29 mouse cellular contexts compared by ENCODE assay signal in genomic region chr12:28401372-28401771, GRCm38 (mm10).
DNase-seq lines count a peak whose midpoint lies in the region; ATAC-seq and TF ChIP-seq lines count a peak whose summit lies in the region.
"Had no signal": no experiment of that assay in that cellular context is flagged by ENCODE, and none has a peak within 500 bp of the region (broad histone marks: within the 10 kb centered on the region; RNA-seq: fewer than 3 reads in every experiment).

No protein-coding gene starts in this region.

- no peaks in the 10 kb centered on the region for H3K36me3 ChIP-seq in midbrain, embryonic 14.5 days (ENCODE audit: control insufficient read depth, insufficient read depth, low read length)
- H3K36me3 ChIP-seq in midbrain, embryonic 10.5 days, result no peaks in the 10 kb centered on the region
- no peaks in the 10 kb centered on the region for H3K36me3 ChIP-seq in limb, embryonic 11.5 days (ENCODE audit: control insufficient read depth, insufficient read depth, low read length)
- no peaks in the 10 kb centered on the region for H3K36me3 ChIP-seq in midbrain, embryonic 16.5 days (ENCODE audit: control insufficient read depth, insufficient read depth, low read length)
- H3K36me3 ChIP-seq in heart, adult 2 months (ENCODE audit: control insufficient read depth, insufficient read depth, low read length), result no peaks in the 10 kb centered on the region
- H3K36me3 ChIP-seq in stomach, postnatal 0 days (ENCODE audit: control insufficient read depth, insufficient read depth, low read length), result no peaks in the 10 kb centered on the region
- H3K36me3 ChIP-seq: embryonic facial prominence, embryonic 12.5 days; forebrain, embryonic 10.5 days; forebrain, embryonic 15.5 days; lung, embryonic 15.5 days; midbrain, embryonic 12.5 days had no signal

- no peak overlapping the region for H3K4me2 ChIP-seq in midbrain, embryonic 14.5 days (ENCODE audit: low read length)
- no peak overlapping the region for H3K4me2 ChIP-seq in limb, embryonic 11.5 days (ENCODE audit: low read depth, severe bottlenecking)
- no peak overlapping the region for H3K4me2 ChIP-seq in midbrain, embryonic 16.5 days (ENCODE audit: low read length)
- no peak overlapping the region for H3K4me2 ChIP-seq in stomach, postnatal 0 days (replicated peaks; ENCODE audit: low read depth)
- H3K4me2 ChIP-seq: embryonic facial prominence, embryonic 12.5 days; forebrain, embryonic 15.5 days; heart, embryonic 11.5 days; liver, embryonic 11.5 days; lung, embryonic 15.5 days; midbrain, embryonic 12.5 days had no signal

- 49% methylated on average over 5 of the region's 5 CpGs for WGBS in midbrain, embryonic 14.5 days
- 75% methylated on average over 5 of the region's 5 CpGs for WGBS in midbrain, embryonic 10.5 days
- 36% methylated on average over 5 of the region's 5 CpGs for WGBS in limb, embryonic 11.5 days
- WGBS in midbrain, embryonic 16.5 days, result 43% methylated on average over 5 of the region's 5 CpGs
- WGBS in heart, adult 2 months, result 55% methylated on average over 5 of the region's 5 CpGs
- WGBS in stomach, postnatal 0 days, result 61% methylated on average over 5 of the region's 5 CpGs

- no peak for TF ChIP-seq CTCF in heart, adult 2 months (IDR thresholded peaks at IDR 0.05)
- no peak for TF ChIP-seq CTCF in stomach, postnatal 0 days (IDR thresholded peaks at IDR 0.05; ENCODE audit: low read depth)

- H3K27me3 ChIP-seq in midbrain, embryonic 14.5 days (ENCODE audit: control insufficient read depth, insufficient read depth, low read length), result peaks cover 34% of the 10 kb centered on the region
- H3K27me3 ChIP-seq in midbrain, embryonic 10.5 days (ENCODE audit: low read depth, poor library complexity, severe bottlenecking), result peaks cover 32% of the 10 kb centered on the region
- H3K27me3 ChIP-seq in limb, embryonic 11.5 days (ENCODE audit: control insufficient read depth, insufficient read depth, low read length), result no peaks in the 10 kb centered on the region
- peaks cover 7% of the 10 kb centered on the region for H3K27me3 ChIP-seq in midbrain, embryonic 16.5 days (ENCODE audit: control insufficient read depth, insufficient read depth, low read depth, low read length)
- no peaks in the 10 kb centered on the region for H3K27me3 ChIP-seq in heart, adult 2 months (ENCODE audit: control insufficient read depth, insufficient read depth, low read length)
- no peaks in the 10 kb centered on the region for H3K27me3 ChIP-seq in stomach, postnatal 0 days (ENCODE audit: control insufficient read depth, insufficient read depth, low read length)
- H3K27me3 ChIP-seq: CH12.LX; embryonic facial prominence, embryonic 12.5 days; forebrain, embryonic 15.5 days; lung, embryonic 15.5 days had no signal

- no peak for TF ChIP-seq POLR2A in heart, adult 2 months (IDR thresholded peaks at IDR 0.05; ENCODE audit: insufficient read depth, low read depth, low read length)

- H3K79me2 ChIP-seq in heart, adult 2 months (replicated peaks; ENCODE audit: control insufficient read depth, insufficient read depth, low read length), result no peaks in the 10 kb centered on the region

- no peak for ATAC-seq in midbrain, embryonic 14.5 days (ENCODE audit: low FRiP score, low TSS enrichment)
- ATAC-seq in limb, embryonic 11.5 days (ENCODE audit: insufficient number of reproducible peaks, low FRiP score, low TSS enrichment, low read depth), result no peak
- ATAC-seq in midbrain, embryonic 16.5 days, result peak; percentile 76; the same call in 1 of the 2 replicates
- ATAC-seq in stomach, postnatal 0 days (ENCODE audit: low FRiP score, low TSS enrichment), result no peak
- ATAC-seq: forebrain, embryonic 15.5 days; intestine, postnatal 0 days had no signal

- intact Hi-C loops in heart, adult 2 months (cut with DNase I), result no loop called here

- no peaks in the 10 kb centered on the region for H3K9me3 ChIP-seq in midbrain, embryonic 14.5 days (ENCODE audit: control insufficient read depth, low read length)
- H3K9me3 ChIP-seq in midbrain, embryonic 10.5 days (replicated peaks), result no peaks in the 10 kb centered on the region
- no peaks in the 10 kb centered on the region for H3K9me3 ChIP-seq in limb, embryonic 11.5 days (ENCODE audit: control insufficient read depth, low read length)
- H3K9me3 ChIP-seq in midbrain, embryonic 16.5 days (replicated peaks; ENCODE audit: control insufficient read depth, low read length, poor library complexity, severe bottlenecking), result no peaks in the 10 kb centered on the region
- no peaks in the 10 kb centered on the region for H3K9me3 ChIP-seq in stomach, postnatal 0 days (ENCODE audit: control insufficient read depth, low read length)
- H3K9me3 ChIP-seq: embryonic facial prominence, embryonic 12.5 days; forebrain, embryonic 10.5 days; forebrain, embryonic 15.5 days; lung, embryonic 15.5 days; midbrain, embryonic 12.5 days had no signal

- H3K4me3 ChIP-seq in midbrain, embryonic 14.5 days (replicated peaks; ENCODE audit: low read depth, low read length), result no peak overlapping the region
- H3K4me3 ChIP-seq in midbrain, embryonic 10.5 days, result no peak overlapping the region
- no peak overlapping the region for H3K4me3 ChIP-seq in limb, embryonic 11.5 days (ENCODE audit: low read depth, low read length)
- H3K4me3 ChIP-seq in midbrain, embryonic 16.5 days (ENCODE audit: low read depth, low read length), result no peak overlapping the region
- H3K4me3 ChIP-seq in heart, adult 2 months, result no peak overlapping the region
- no peak overlapping the region for H3K4me3 ChIP-seq in stomach, postnatal 0 days (ENCODE audit: low read depth, low read length)
- H3K4me3 ChIP-seq: embryonic facial prominence, embryonic 12.5 days; forebrain, embryonic 10.5 days; forebrain, embryonic 15.5 days; gastrocnemius, adult 2 months; lung, embryonic 15.5 days; midbrain, embryonic 12.5 days; myocyte had no signal

- no peaks in the 10 kb centered on the region for H3K4me1 ChIP-seq in midbrain, embryonic 14.5 days (ENCODE audit: control insufficient read depth, insufficient read depth, low read length)
- 0 out of 2 replicates have a peak, but pooled peaks cover 3% of the 10 kb centered on the region for H3K4me1 ChIP-seq in midbrain, embryonic 10.5 days
- peaks cover 5% of the 10 kb centered on the region; the same call in 1 of the 2 replicates for H3K4me1 ChIP-seq in limb, embryonic 11.5 days (ENCODE audit: control insufficient read depth, insufficient read depth, low read length)
- peaks cover 3% of the 10 kb centered on the region for H3K4me1 ChIP-seq in midbrain, embryonic 16.5 days (ENCODE audit: control insufficient read depth, insufficient read depth, low read length)
- no peaks in the 10 kb centered on the region for H3K4me1 ChIP-seq in heart, adult 2 months (ENCODE audit: control insufficient read depth, insufficient read depth, low read length)
- H3K4me1 ChIP-seq in stomach, postnatal 0 days (replicated peaks; ENCODE audit: control insufficient read depth, insufficient read depth), result no peaks in the 10 kb centered on the region
- H3K4me1 ChIP-seq: lung, embryonic 15.5 days; midbrain, embryonic 12.5 days had no signal

- no peak overlapping the region for H3K9ac ChIP-seq in midbrain, embryonic 14.5 days (replicated peaks; ENCODE audit: low read length)
- no peak overlapping the region for H3K9ac ChIP-seq in limb, embryonic 11.5 days (ENCODE audit: low read length)
- H3K9ac ChIP-seq in midbrain, embryonic 16.5 days (ENCODE audit: low read depth, low read length), result no peak overlapping the region
- H3K9ac ChIP-seq in heart, adult 2 months (ENCODE audit: low read depth, low read length), result no peak overlapping the region
- no peak overlapping the region for H3K9ac ChIP-seq in stomach, postnatal 0 days (ENCODE audit: low read length)
- H3K9ac ChIP-seq: embryonic facial prominence, embryonic 12.5 days; forebrain, embryonic 15.5 days; lung, embryonic 15.5 days; midbrain, embryonic 12.5 days had no signal

- peak overlapping the region; percentile 55; the same call in 1 of the 2 replicates for H3K27ac ChIP-seq in midbrain, embryonic 14.5 days (replicated peaks; ENCODE audit: low read depth, low read length)
- no peak overlapping the region for H3K27ac ChIP-seq in midbrain, embryonic 10.5 days (replicated peaks)
- no peak overlapping the region for H3K27ac ChIP-seq in limb, embryonic 11.5 days (replicated peaks; ENCODE audit: low read depth, low read length)
- peak overlapping the region; percentile 28; the same call in 1 of the 2 replicates for H3K27ac ChIP-seq in midbrain, embryonic 16.5 days (ENCODE audit: low read length)
- H3K27ac ChIP-seq in heart, adult 2 months, result no peak overlapping the region
- H3K27ac ChIP-seq in stomach, postnatal 0 days (replicated peaks), result no peak overlapping the region
- H3K27ac ChIP-seq: embryonic facial prominence, embryonic 12.5 days; forebrain, embryonic 10.5 days; forebrain, embryonic 15.5 days; gastrocnemius, adult 2 months; lung, embryonic 15.5 days; midbrain, embryonic 12.5 days had no signal

- no peak for TF ChIP-seq EP300 in heart, adult 2 months (IDR thresholded peaks at IDR 0.05; ENCODE audit: insufficient read depth, low read depth, low read length)
- no peak for TF ChIP-seq EP300 in stomach, postnatal 0 days (optimal IDR thresholded peaks at IDR 0.05)

- DNase-seq in heart, adult 11 months, result peak; percentile 4
- DNase-seq in heart, adult 9 months (ENCODE audit: low spot score in 2 of 2), result no peak
- DNase-seq in midbrain, embryonic 14.5 days, result peak; percentile 62
- DNase-seq in midbrain, embryonic 10.5 days (ENCODE audit: low spot score), result no peak
- peak; percentile 32 for DNase-seq in limb, embryonic 11.5 days (ENCODE audit: low spot score)
- no peak for DNase-seq in heart, adult 2 months
- no peak for DNase-seq in stomach, postnatal 0 days (ENCODE audit: low spot score)
- DNase-seq: adrenal gland, adult 8-10 months; cerebellum, adult 11 months; cerebellum, adult 9-10 months; cerebellum, postnatal 36 days; gastrocnemius, adult 2 months; heart, postnatal 36 days; kidney, adult 9 months; kidney, postnatal 10 days; layer of hippocampus, adult 9-11 months; right cerebral cortex, postnatal 14 days; thymus, postnatal 14 days had no signal

Comparison
In these comparisons a context has a peak if more than half of its experiments do, and no peak if none do; other contexts are left out.
1. DNase-seq: peak in heart, adult 11 months (single experiment), midbrain, embryonic 14.5 days (single experiment) and limb, embryonic 11.5 days (single experiment); none in heart, adult 9 months (0 of 2), midbrain, embryonic 10.5 days (single experiment), heart, adult 2 months (0 of 2) and stomach, postnatal 0 days (single experiment).
2. H3K27ac ChIP-seq: peak in midbrain, embryonic 14.5 days (single experiment) and midbrain, embryonic 16.5 days (single experiment); none in midbrain, embryonic 10.5 days (single experiment), limb, embryonic 11.5 days (single experiment), heart, adult 2 months (single experiment) and stomach, postnatal 0 days (single experiment).